24 mouse cellular contexts compared by ENCODE assay signal in the genomic region with DNA sequence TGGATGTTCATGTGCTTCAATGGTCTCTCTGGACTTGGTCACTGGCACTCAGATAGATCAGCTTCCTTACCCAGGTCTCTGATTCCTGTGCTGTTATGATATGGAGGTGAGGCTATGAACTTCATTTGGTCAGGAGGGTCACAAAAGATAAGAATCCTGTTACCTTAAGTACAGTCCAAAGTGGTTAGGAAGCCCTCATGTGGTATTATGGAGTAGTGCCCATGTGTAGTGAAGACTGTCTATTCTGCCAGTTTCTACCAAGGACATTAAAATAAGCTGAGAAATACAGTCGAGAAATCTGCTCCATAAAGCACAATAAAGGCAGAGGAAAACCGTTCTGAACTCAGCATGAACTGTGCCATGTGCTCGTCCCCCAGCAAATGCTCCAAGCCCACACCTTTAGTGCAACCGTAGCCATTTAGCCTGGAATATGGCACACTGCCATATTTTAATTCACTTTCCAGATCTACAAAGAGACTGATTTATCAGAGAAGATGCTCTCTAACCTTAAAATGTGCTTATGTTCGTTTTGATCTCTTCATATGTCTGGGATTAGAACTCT.
DNase-seq lines count a peak whose midpoint lies in the region; ATAC-seq and TF ChIP-seq lines count a peak whose summit lies in the region.
"Had no signal": no experiment of that assay in that cellular context is flagged by ENCODE, and none has a peak within 500 bp of the region (broad histone marks: within the 10 kb centered on the region; RNA-seq: fewer than 3 reads in every experiment).

No protein-coding gene starts in this region.

- H3K79me2 ChIP-seq in CH12.LX (replicated peaks; ENCODE audit: control insufficient read depth, extremely low read depth, insufficient read depth, poor library complexity, severe bottlenecking), result no peaks in the 10 kb centered on the region

- in situ Hi-C loops in CH12.LX (cut with MboI; ENCODE audit: low pct_ligation_motif_present, low pct_unique_long_range_greater_than_20kb, low sequenced_read_pairs), result no loop called here

- peak; percentile 45 for TF ChIP-seq CTCF in hindbrain, postnatal 0 days (IDR thresholded peaks at IDR 0.05; ENCODE audit: low read depth)
- peak in 1 of 2 experiments; percentile 11; a peak in 1 of 4 replicates for TF ChIP-seq CTCF in CH12.LX (conservative IDR thresholded peaks at IDR 0.05 in 1 of 2, IDR thresholded peaks at IDR 0.05 in 1 of 2; ENCODE audit: low read depth in 2 of 2, low read length in 2 of 2)

- TF ChIP-seq EP300 in CH12.LX (IDR thresholded peaks at IDR 0.05; ENCODE audit: low read length), result no peak

- no peak overlapping the region for H3K9ac ChIP-seq in forebrain, embryonic 13.5 days
- no peak overlapping the region for H3K9ac ChIP-seq in forebrain, embryonic 16.5 days (replicated peaks; ENCODE audit: low read depth, low read length)
- H3K9ac ChIP-seq in hindbrain, postnatal 0 days (replicated peaks; ENCODE audit: low read length), result no peak overlapping the region
- H3K9ac ChIP-seq in hindbrain, embryonic 12.5 days, result no peak overlapping the region
- H3K9ac ChIP-seq in CH12.LX (ENCODE audit: insufficient read depth, low read depth), result no peak overlapping the region
- H3K9ac ChIP-seq: embryonic facial prominence, embryonic 12.5 days; kidney, embryonic 15.5 days; limb, embryonic 15.5 days; liver, embryonic 15.5 days; lung, embryonic 15.5 days had no signal

- 66% methylated on average over 5 of the region's 5 CpGs for WGBS in forebrain, embryonic 13.5 days
- 48% methylated on average over 5 of the region's 5 CpGs for WGBS in forebrain, embryonic 16.5 days
- WGBS in hindbrain, postnatal 0 days, result 44% methylated on average over 5 of the region's 5 CpGs
- WGBS in hindbrain, embryonic 12.5 days, result 80% methylated on average over 5 of the region's 5 CpGs

- H3K27ac ChIP-seq in forebrain, embryonic 13.5 days, result no peak overlapping the region
- no peak overlapping the region for H3K27ac ChIP-seq in forebrain, embryonic 16.5 days (ENCODE audit: low read length)
- H3K27ac ChIP-seq in hindbrain, postnatal 0 days, result no peak overlapping the region
- H3K27ac ChIP-seq in hindbrain, embryonic 12.5 days, result no peak overlapping the region
- no peak overlapping the region for H3K27ac ChIP-seq in CH12.LX (ENCODE audit: insufficient read depth, low read depth)
- H3K27ac ChIP-seq: embryonic facial prominence, embryonic 12.5 days; kidney, embryonic 15.5 days; limb, embryonic 15.5 days; liver, embryonic 15.5 days; lung, embryonic 15.5 days had no signal

- peak; percentile 61 for ATAC-seq in forebrain, embryonic 13.5 days
- ATAC-seq in forebrain, embryonic 16.5 days, result no peak
- ATAC-seq in hindbrain, postnatal 0 days, result no peak
- no peak for ATAC-seq in hindbrain, embryonic 12.5 days (ENCODE audit: low FRiP score)
- no peak for ATAC-seq in CD4-positive, CD25-positive, alpha-beta regulatory T cell, adult 4 months
- ATAC-seq: hindbrain, embryonic 16.5 days; intestine, postnatal 0 days had no signal

- TF ChIP-seq POLR2A in CH12.LX (IDR thresholded peaks at IDR 0.05; ENCODE audit: low read depth, low read length), result no peak

- H3K36me3 ChIP-seq in forebrain, embryonic 13.5 days (ENCODE audit: poor library complexity, severe bottlenecking), result no peaks in the 10 kb centered on the region
- no peaks in the 10 kb centered on the region for H3K36me3 ChIP-seq in forebrain, embryonic 16.5 days (ENCODE audit: control insufficient read depth, insufficient read depth)
- H3K36me3 ChIP-seq in hindbrain, postnatal 0 days (ENCODE audit: insufficient read depth, low read length), result no peaks in the 10 kb centered on the region
- H3K36me3 ChIP-seq in hindbrain, embryonic 12.5 days, result no peaks in the 10 kb centered on the region
- H3K36me3 ChIP-seq in CH12.LX (replicated peaks in 1 of 2; ENCODE audit: control insufficient read depth in 1 of 2, insufficient read depth in 1 of 2, low read length in 1 of 2), result no peaks in the 10 kb centered on the region
- H3K36me3 ChIP-seq: embryonic facial prominence, embryonic 12.5 days; kidney, embryonic 15.5 days; limb, embryonic 15.5 days; liver, embryonic 15.5 days; lung, embryonic 15.5 days had no signal

- H3K9me3 ChIP-seq in forebrain, embryonic 13.5 days (replicated peaks), result no peaks in the 10 kb centered on the region
- H3K9me3 ChIP-seq in forebrain, embryonic 16.5 days (ENCODE audit: control insufficient read depth, low read length), result no peaks in the 10 kb centered on the region
- no peaks in the 10 kb centered on the region for H3K9me3 ChIP-seq in hindbrain, postnatal 0 days (ENCODE audit: low read length)
- no peaks in the 10 kb centered on the region for H3K9me3 ChIP-seq in hindbrain, embryonic 12.5 days (replicated peaks)
- no peaks in the 10 kb centered on the region for H3K9me3 ChIP-seq in CH12.LX (replicated peaks; ENCODE audit: low read length)
- H3K9me3 ChIP-seq: embryonic facial prominence, embryonic 12.5 days; kidney, embryonic 15.5 days; limb, embryonic 15.5 days; liver, embryonic 15.5 days; lung, embryonic 15.5 days; megakaryocyte, embryonic 14.5 days had no signal

- no peaks in the 10 kb centered on the region for H3K27me3 ChIP-seq in forebrain, embryonic 13.5 days
- H3K27me3 ChIP-seq in forebrain, embryonic 16.5 days (replicated peaks; ENCODE audit: control insufficient read depth, insufficient read depth, low read length), result no peaks in the 10 kb centered on the region
- no peaks in the 10 kb centered on the region for H3K27me3 ChIP-seq in hindbrain, postnatal 0 days (ENCODE audit: insufficient read depth, low read length)
- no peaks in the 10 kb centered on the region for H3K27me3 ChIP-seq in hindbrain, embryonic 12.5 days
- no peaks in the 10 kb centered on the region for H3K27me3 ChIP-seq in CH12.LX (replicated peaks)
- H3K27me3 ChIP-seq: embryonic facial prominence, embryonic 12.5 days; kidney, embryonic 15.5 days; limb, embryonic 15.5 days; liver, embryonic 15.5 days; lung, embryonic 15.5 days; megakaryocyte, embryonic 14.5 days had no signal

- dilution Hi-C loops in CH12.LX (cut with MboI; ENCODE audit: extremely low pct_ligation_motif_present, extremely low pct_unique_long_range_greater_than_20kb, low sequenced_read_pairs), result no loop called here

- no peak overlapping the region for H3K4me3 ChIP-seq in forebrain, embryonic 13.5 days
- no peak overlapping the region for H3K4me3 ChIP-seq in forebrain, embryonic 16.5 days (replicated peaks; ENCODE audit: low read length)
- no peak overlapping the region for H3K4me3 ChIP-seq in hindbrain, postnatal 0 days (ENCODE audit: low read length)
- H3K4me3 ChIP-seq in hindbrain, embryonic 12.5 days, result no peak overlapping the region
- H3K4me3 ChIP-seq in CH12.LX (replicated peaks in 1 of 3; ENCODE audit: low read depth in 2 of 3, low read length in 2 of 3, poor library complexity in 1 of 3), result no peak overlapping the region
- H3K4me3 ChIP-seq: embryonic facial prominence, embryonic 12.5 days; kidney, embryonic 15.5 days; limb, embryonic 15.5 days; liver, embryonic 15.5 days; lung, embryonic 15.5 days; megakaryocyte, embryonic 14.5 days had no signal

- H3K4me2 ChIP-seq in forebrain, embryonic 13.5 days, result no peak overlapping the region
- H3K4me2 ChIP-seq in forebrain, embryonic 16.5 days (ENCODE audit: low read length), result no peak overlapping the region
- H3K4me2 ChIP-seq in hindbrain, postnatal 0 days (ENCODE audit: low read depth, low read length), result no peak overlapping the region
- no peak overlapping the region for H3K4me2 ChIP-seq in hindbrain, embryonic 12.5 days (replicated peaks)
- H3K4me2 ChIP-seq in CH12.LX (ENCODE audit: insufficient read depth, low read depth, poor library complexity, severe bottlenecking), result no peak overlapping the region
- H3K4me2 ChIP-seq: embryonic facial prominence, embryonic 12.5 days; heart, embryonic 11.5 days; kidney, embryonic 15.5 days; limb, embryonic 15.5 days; liver, embryonic 15.5 days; lung, embryonic 15.5 days had no signal

- peak; percentile 27 for DNase-seq in hindbrain, postnatal 0 days (ENCODE audit: low spot score)
- no peak for DNase-seq in CH12.LX (ENCODE audit: extremely low read depth)
- DNase-seq in brain, adult 2 months (ENCODE audit: low read depth, low spot score), result peak; percentile 29
- DNase-seq: adrenal gland, postnatal 10 days; B cell, adult 2 months; kidney, postnatal 36 days; layer of hippocampus, adult 9-11 months; left cerebral cortex, postnatal 4 days; lung, postnatal 36 days; thymus, adult 18-20 months; thymus, postnatal 36 days had no signal

- H3K4me1 ChIP-seq in forebrain, embryonic 13.5 days, result no peaks in the 10 kb centered on the region
- no peaks in the 10 kb centered on the region; the same call in none of the 2 replicates for H3K4me1 ChIP-seq in forebrain, embryonic 16.5 days (replicated peaks; ENCODE audit: control insufficient read depth, insufficient read depth, low read length)
- H3K4me1 ChIP-seq in hindbrain, postnatal 0 days (ENCODE audit: insufficient read depth, low read length), result no peaks in the 10 kb centered on the region
- no peaks in the 10 kb centered on the region for H3K4me1 ChIP-seq in hindbrain, embryonic 12.5 days
- no peaks in the 10 kb centered on the region for H3K4me1 ChIP-seq in CH12.LX (ENCODE audit: control insufficient read depth in 1 of 2, insufficient read depth in 2 of 2)
- H3K4me1 ChIP-seq: embryonic facial prominence, embryonic 12.5 days; kidney, embryonic 15.5 days; limb, embryonic 15.5 days; liver, embryonic 15.5 days; lung, embryonic 15.5 days; megakaryocyte, embryonic 14.5 days had no signal

- TF ChIP-seq RAD21 in CH12.LX (IDR thresholded peaks at IDR 0.05; ENCODE audit: low read depth, low read length), result peak; percentile 14

TF ChIP-seq in CH12.LX, 34 proteins besides CTCF, POLR2A, EP300 and RAD21:
- no peak for TF ChIP-seq CHD2 (IDR thresholded peaks at IDR 0.05; ENCODE audit: low read length)
- no peak for TF ChIP-seq BHLHE40 (IDR thresholded peaks at IDR 0.05; ENCODE audit: low read depth, low read length)
- no peak for TF ChIP-seq ZMIZ1 (IDR thresholded peaks at IDR 0.05; ENCODE audit: low read depth, low read length)
- TF ChIP-seq E2F4 (IDR thresholded peaks at IDR 0.05; ENCODE audit: insufficient replicate concordance, low read depth, low read length), result no peak
